Mouse (Mus musculus) CD4-positive, CD25-positive, alpha-beta regulatory T cell, adult 4 months (primary cell): ENCODE measurements around the gene Efs. TPM values are rescaled to one million over a fixed set of nuclear protein-coding genes. Genes with fewer than 3 reads are reported as not detected.
A peak's percentile ranks its signal among the peaks of the same experiment; 100 is the strongest.

ENCODE experiments used
- ATAC-seq: one replicate; pipeline ENCODE4 v1.8.0; 2017
- polyA plus RNA-seq, 2 experiments: library from polyadenylated mRNA; unstranded; fragments of 100-300 nt; shearing (Covaris generic); gene quantifications; one replicate each; pipeline ENCODE4 v1.2.1; 2017

The Efs gene
- polyA plus RNA-seq, 2 experiments from 2014 or later: not detected

- ATAC-seq: no peak
Measured at GRCm38 (mm10) chr14:54920076-54920685, 5.7 kb downstream of the Efs start.

GRCm38 (mm10) chr14:54913343-54913742, 12.6 kb downstream of the Efs start:
- ATAC-seq: peak; percentile 14

GRCm38 (mm10) chr14:54912886-54913285, 13.0 kb downstream of the Efs start, which contains the start of gene Slc22a17:
Gene Slc22a17, minus strand, starts transcription at chr14:54913132.
- peak; percentile 89 for ATAC-seq

GRCm38 (mm10) chr14:54912109-54912850, 13.6 kb downstream of the Efs start:
- no peak for ATAC-seq

GRCm38 (mm10) chr14:54908682-54909081, 17.2 kb downstream of the Efs start:
- ATAC-seq: no peak

- ATAC-seq: no peak
Measured at GRCm38 (mm10) chr14:54903641-54904040, 22.3 kb downstream of the Efs start.

- peak; percentile 85 for ATAC-seq
Measured at GRCm38 (mm10) chr14:54900383-54900782, 25.5 kb downstream of the Efs start.

- ATAC-seq: no peak
Measured at GRCm38 (mm10) chr14:54897445-54897844, 28.5 kb downstream of the Efs start.

GRCm38 (mm10) chr14:54894296-54895151, 31.4 kb downstream of the Efs start:
- no peak for ATAC-seq

- ATAC-seq: peak; percentile 97
Measured at GRCm38 (mm10) chr14:54893651-54894181, 32.2 kb downstream of the Efs start.

- no peak for ATAC-seq
Measured at GRCm38 (mm10) chr14:54892200-54892599, 33.7 kb downstream of the Efs start, which contains the start of gene Pabpn1. Gene Pabpn1, plus strand, starts transcription at chr14:54892500.

- no peak for ATAC-seq
Measured at GRCm38 (mm10) chr14:54885309-54885708, 40.6 kb downstream of the Efs start.

- ATAC-seq: peak; percentile 63
Measured at GRCm38 (mm10) chr14:54884022-54884712, 41.8 kb downstream of the Efs start.

- peak; percentile 54 for ATAC-seq
Measured at GRCm38 (mm10) chr14:54883154-54884021, 42.5 kb downstream of the Efs start, which contains the start of the genes Bcl2l2 and Gm20521. Gene Bcl2l2, plus strand, starts transcription at chr14:54883377. Gene Gm20521, plus strand, starts transcription at chr14:54883441.

GRCm38 (mm10) chr14:54877048-54877715, 48.7 kb downstream of the Efs start, which contains the start of gene Ppp1r3e:
Gene Ppp1r3e, minus strand, starts transcription at chr14:54877550.
- peak; percentile 63 for ATAC-seq

GRCm38 (mm10) chr14:54876539-54877047, 49.3 kb downstream of the Efs start:
- ATAC-seq: peak; percentile 77

GRCm38 (mm10) chr14:54875844-54876538, 49.9 kb downstream of the Efs start:
- peak; percentile 55 for ATAC-seq

- no peak for ATAC-seq
Measured at GRCm38 (mm10) chr14:54874165-54874564, 51.8 kb downstream of the Efs start.

GRCm38 (mm10) chr14:54870861-54871260, 55.1 kb downstream of the Efs start, which contains the start of gene Homez:
Gene Homez, minus strand, starts transcription at chr14:54870961.
- ATAC-seq: no peak
